Mouse (Mus musculus): ENCODE results near the gene Dlgap1. TPM values are rescaled to one million over a fixed set of nuclear protein-coding genes. Genes with fewer than 3 reads are reported as not detected.

Gene Dlgap1
- polyA plus RNA-seq, 1 experiment from 2014 or later = 0.50 TPM

- no peaks in the 10 kb centered on the region for H3K27me3 ChIP-seq
- H3K4me1 ChIP-seq (replicated peaks) = no peaks in the 10 kb centered on the region
- H3K4me2 ChIP-seq = no peak overlapping the region
- H3K27ac ChIP-seq = no peak overlapping the region
- no peak overlapping the region for H3K4me3 ChIP-seq
- WGBS = 78% methylated on average over 8 of the region's 8 CpGs
- H3K36me3 ChIP-seq = no peaks in the 10 kb centered on the region
- no peaks in the 10 kb centered on the region for H3K9me3 ChIP-seq (replicated peaks)
- ATAC-seq (replicated peaks; ENCODE audit: insufficient number of reproducible peaks, insufficient read depth, low FRiP score, low read depth) = no peak
- no peak overlapping the region for H3K9ac ChIP-seq
Observed at GRCm38 (mm10) chr17:70690598-70690997, 721.7 kb downstream of the Dlgap1 start.

GRCm38 (mm10) chr17:70706976-70707818 lies 738.3 kb downstream of the Dlgap1 start:
- Histone ChIP-seq H3K27me3 (no peaks in the 10 kb centered on the region), H3K27ac (no peak overlapping the region), H3K9me3 (replicated peaks) (no peaks in the 10 kb centered on the region), H3K4me2 (peak overlapping the region; percentile 65), H3K4me1 (replicated peaks) (peaks cover 7% of the 10 kb centered on the region), H3K9ac (0 out of 2 replicates have a peak overlapping the region, but pooled peaks have one; percentile 13), H3K36me3 (no peaks in the 10 kb centered on the region), H3K4me3 (peak overlapping the region; percentile 29)
- no peak for ATAC-seq (replicated peaks; ENCODE audit: insufficient number of reproducible peaks, insufficient read depth, low FRiP score, low read depth)
- WGBS = 4% methylated on average over 28 of the region's 28 CpGs

DNA sequence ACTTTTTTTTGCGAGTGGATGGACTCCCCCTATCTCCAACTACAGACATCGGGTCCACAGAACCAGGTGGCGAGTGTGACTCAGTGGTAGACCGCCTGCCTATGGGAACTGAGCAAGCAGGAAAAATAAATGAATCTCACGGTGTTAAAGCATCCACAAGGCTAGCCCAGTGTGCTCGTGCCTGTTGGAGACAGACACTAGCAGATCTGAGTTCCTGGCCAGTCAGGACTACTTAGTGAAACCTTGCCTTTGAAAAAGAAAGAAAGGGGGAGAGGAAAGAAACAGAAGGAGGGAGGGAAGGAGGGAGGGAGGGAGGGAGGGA lies 738.9 kb downstream of the Dlgap1 start:
- Histone ChIP-seq H3K4me3 (no peak overlapping the region), H3K27ac (no peak overlapping the region), H3K4me2 (peak overlapping the region; percentile 65; the same call in 1 of the 2 replicates), H3K9me3 (replicated peaks) (no peaks in the 10 kb centered on the region), H3K4me1 (replicated peaks) (peaks cover 7% of the 10 kb centered on the region), H3K27me3 (no peaks in the 10 kb centered on the region), H3K9ac (no peak overlapping the region), H3K36me3 (no peaks in the 10 kb centered on the region)
- 24% methylated on average over 6 of the region's 6 CpGs for WGBS
- ATAC-seq (replicated peaks; ENCODE audit: insufficient number of reproducible peaks, insufficient read depth, low FRiP score, low read depth) = no peak

DNA sequence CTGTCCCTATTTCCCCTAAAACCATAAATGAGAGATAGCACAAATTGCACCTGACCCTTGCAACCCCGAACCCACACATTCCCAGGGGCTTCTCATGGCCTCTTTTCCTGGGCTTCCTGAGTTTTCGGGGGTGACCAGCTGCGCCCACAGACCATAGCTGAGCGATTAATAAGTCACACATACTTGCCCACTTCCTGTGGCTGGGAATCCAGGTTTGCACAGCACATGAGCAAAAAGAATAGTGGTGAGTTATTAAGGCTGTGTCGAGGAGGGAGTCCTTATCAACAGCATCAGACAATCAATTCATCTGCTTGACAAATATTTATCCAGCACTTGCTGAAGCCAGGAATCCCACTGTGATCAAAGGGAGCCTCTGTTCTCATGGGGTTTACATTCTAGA lies 740.7 kb downstream of the Dlgap1 start:
- Histone ChIP-seq H3K4me1 (replicated peaks) (peaks cover 7% of the 10 kb centered on the region), H3K9ac (no peak overlapping the region), H3K27ac (no peak overlapping the region), H3K9me3 (replicated peaks) (no peaks in the 10 kb centered on the region), H3K36me3 (no peaks in the 10 kb centered on the region), H3K4me3 (no peak overlapping the region), H3K27me3 (no peaks in the 10 kb centered on the region), H3K4me2 (no peak overlapping the region)
- 54% methylated on average over 5 of the region's 5 CpGs for WGBS
- no peak for ATAC-seq (replicated peaks; ENCODE audit: insufficient number of reproducible peaks, insufficient read depth, low FRiP score, low read depth)

- H3K36me3 ChIP-seq = no peaks in the 10 kb centered on the region
- ATAC-seq (replicated peaks; ENCODE audit: insufficient number of reproducible peaks, insufficient read depth, low FRiP score, low read depth) = no peak
- no peaks in the 10 kb centered on the region for H3K4me1 ChIP-seq (replicated peaks)
- H3K4me3 ChIP-seq = no peak overlapping the region
- no peak overlapping the region for H3K9ac ChIP-seq
- WGBS = 53% methylated on average over 10 of the region's 10 CpGs
- no peaks in the 10 kb centered on the region for H3K27me3 ChIP-seq
- no peak overlapping the region for H3K27ac ChIP-seq
- no peak overlapping the region for H3K4me2 ChIP-seq
- H3K9me3 ChIP-seq (replicated peaks) = no peaks in the 10 kb centered on the region
Observed at GRCm38 (mm10) chr17:70713470-70713869, 744.6 kb downstream of the Dlgap1 start.

DNA sequence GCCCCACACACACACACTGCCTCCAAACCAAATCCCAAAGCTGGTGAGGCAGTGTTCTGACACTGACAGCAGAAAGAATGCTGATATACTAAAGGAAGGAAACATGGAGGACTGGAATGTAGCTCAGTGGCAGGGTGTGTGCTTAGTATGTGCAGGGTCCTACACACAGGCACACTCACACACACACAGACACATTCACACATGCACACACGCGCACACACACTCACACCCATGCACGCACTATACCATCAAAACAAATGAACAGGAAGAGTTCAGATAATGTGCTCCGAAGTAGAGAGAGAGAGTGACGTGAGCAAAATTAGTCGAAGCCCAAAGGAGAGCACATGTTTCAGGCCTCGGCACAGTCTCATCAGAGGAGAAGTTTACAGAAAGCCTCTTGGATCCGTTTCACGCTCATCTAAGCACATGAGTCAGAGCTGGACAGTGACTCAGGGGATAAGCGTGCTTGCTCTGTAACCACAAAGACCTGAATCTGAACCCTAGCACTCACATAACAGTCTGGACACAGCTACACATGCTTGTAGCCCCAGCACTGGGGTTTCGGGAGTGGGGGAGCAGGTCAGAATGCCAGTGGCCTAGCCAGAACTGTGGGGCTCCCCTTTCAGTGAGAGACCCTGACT lies 750.9 kb downstream of the Dlgap1 start:
- Histone ChIP-seq H3K4me1 (replicated peaks) (no peaks in the 10 kb centered on the region), H3K27me3 (no peaks in the 10 kb centered on the region), H3K4me3 (no peak overlapping the region), H3K9ac (no peak overlapping the region), H3K36me3 (no peaks in the 10 kb centered on the region), H3K9me3 (replicated peaks) (no peaks in the 10 kb centered on the region), H3K4me2 (no peak overlapping the region), H3K27ac (no peak overlapping the region)
- WGBS = 65% methylated on average over 11 of the region's 11 CpGs
- ATAC-seq (replicated peaks; ENCODE audit: insufficient number of reproducible peaks, insufficient read depth, low FRiP score, low read depth) = no peak; the same call in 1 of the 2 replicates

DNA sequence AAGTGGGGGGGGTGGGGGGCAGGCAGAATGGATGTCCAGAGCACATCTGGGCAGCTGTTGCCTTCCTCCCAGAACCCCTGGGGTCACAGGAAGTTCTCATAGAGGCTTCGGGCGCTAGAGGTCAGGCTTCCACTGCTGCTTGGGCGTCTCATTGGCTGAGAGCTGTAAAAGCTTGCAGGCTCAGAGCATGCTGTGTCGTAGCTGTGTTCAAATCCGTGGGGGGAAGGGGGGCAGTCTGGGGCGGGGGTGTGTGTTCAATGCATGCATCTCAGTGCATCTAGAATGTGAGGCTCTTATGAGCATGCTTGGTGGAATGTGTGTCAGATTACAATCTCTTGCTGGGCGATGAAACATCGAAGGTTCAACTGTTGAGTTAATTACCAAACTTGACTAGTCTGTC lies 751.9 kb downstream of the Dlgap1 start:
- Histone ChIP-seq H3K4me3 (no peak overlapping the region), H3K27me3 (no peaks in the 10 kb centered on the region), H3K36me3 (no peaks in the 10 kb centered on the region), H3K4me2 (no peak overlapping the region), H3K27ac (no peak overlapping the region), H3K9ac (no peak overlapping the region), H3K9me3 (replicated peaks) (no peaks in the 10 kb centered on the region), H3K4me1 (replicated peaks) (no peaks in the 10 kb centered on the region)
- ATAC-seq (replicated peaks; ENCODE audit: insufficient number of reproducible peaks, insufficient read depth, low FRiP score, low read depth) = no peak
- 17% methylated on average over 8 of the region's 8 CpGs for WGBS

DNA sequence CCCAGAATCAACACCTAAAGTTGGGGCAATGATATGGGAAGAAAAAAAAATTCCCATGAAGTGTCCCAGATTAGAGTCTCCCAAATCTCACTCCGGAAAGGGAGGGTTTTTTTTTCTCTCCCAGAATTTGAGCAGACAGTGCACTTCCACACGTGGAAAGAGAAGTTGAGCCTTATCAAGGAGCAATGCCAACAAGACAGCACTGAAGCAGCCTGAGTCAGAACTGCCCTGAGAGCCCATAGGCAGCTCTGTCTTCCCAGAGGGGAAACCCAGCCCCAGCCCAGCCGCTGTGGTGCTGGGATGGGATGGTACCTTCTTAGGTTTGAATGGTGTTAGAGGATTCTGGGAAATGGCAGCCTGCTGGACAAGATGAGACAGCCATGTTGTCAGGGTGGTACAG lies 753.3 kb downstream of the Dlgap1 start:
- Histone ChIP-seq H3K27ac (no peak overlapping the region), H3K9me3 (replicated peaks) (no peaks in the 10 kb centered on the region), H3K36me3 (no peaks in the 10 kb centered on the region), H3K4me2 (no peak overlapping the region), H3K4me3 (no peak overlapping the region), H3K9ac (no peak overlapping the region), H3K4me1 (replicated peaks) (no peaks in the 10 kb centered on the region), H3K27me3 (no peaks in the 10 kb centered on the region)
- WGBS = 55% methylated on average over 3 of the region's 3 CpGs
- ATAC-seq (replicated peaks; ENCODE audit: insufficient number of reproducible peaks, insufficient read depth, low FRiP score, low read depth) = no peak

GRCm38 (mm10) chr17:70728719-70729281 lies 759.9 kb downstream of the Dlgap1 start:
- no peak overlapping the region for H3K9ac ChIP-seq
- ATAC-seq (replicated peaks; ENCODE audit: insufficient number of reproducible peaks, insufficient read depth, low FRiP score, low read depth) = peak; percentile 69; the same call in 1 of the 2 replicates
- H3K27me3 ChIP-seq = no peaks in the 10 kb centered on the region
- WGBS = 45% methylated on average over 5 of the region's 5 CpGs
- H3K36me3 ChIP-seq = no peaks in the 10 kb centered on the region
- H3K27ac ChIP-seq = peak overlapping the region; percentile 73
- H3K4me3 ChIP-seq = no peak overlapping the region
- H3K4me1 ChIP-seq (replicated peaks) = no peaks in the 10 kb centered on the region
- no peaks in the 10 kb centered on the region for H3K9me3 ChIP-seq (replicated peaks)
- no peak overlapping the region for H3K4me2 ChIP-seq

- ATAC-seq (replicated peaks; ENCODE audit: insufficient number of reproducible peaks, insufficient read depth, low FRiP score, low read depth) = no peak
- Histone ChIP-seq H3K27me3 (no peaks in the 10 kb centered on the region), H3K4me1 (replicated peaks) (peaks cover 21% of the 10 kb centered on the region), H3K36me3 (no peaks in the 10 kb centered on the region), H3K9me3 (replicated peaks) (no peaks in the 10 kb centered on the region), H3K4me2 (no peak overlapping the region), H3K9ac (no peak overlapping the region), H3K4me3 (no peak overlapping the region), H3K27ac (no peak overlapping the region)
- WGBS = 83% methylated on average over 3 of the region's 3 CpGs
Observed at GRCm38 (mm10) chr17:70734728-70735127, 765.9 kb downstream of the Dlgap1 start.

DNA sequence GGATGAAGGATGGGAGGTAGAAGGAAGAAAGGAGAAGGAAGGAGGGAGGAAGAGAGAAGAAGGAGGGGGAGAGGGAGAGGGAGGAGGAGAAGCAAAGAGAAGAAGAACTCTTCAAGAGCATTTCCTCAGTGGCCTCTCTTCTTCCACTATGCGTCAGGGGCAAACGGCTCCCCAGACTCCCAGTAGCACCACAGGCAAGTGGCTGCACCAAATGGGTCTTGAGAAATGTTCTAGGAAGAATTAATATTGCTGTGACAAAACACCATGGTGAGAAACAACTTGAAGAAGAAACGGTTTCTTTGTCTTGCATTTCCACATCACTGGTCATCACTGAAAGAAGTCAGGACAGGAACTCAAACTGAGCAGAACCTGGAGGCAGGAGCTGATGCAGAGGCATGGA lies 766.5 kb downstream of the Dlgap1 start:
- no peak for ATAC-seq (replicated peaks; ENCODE audit: insufficient number of reproducible peaks, insufficient read depth, low FRiP score, low read depth)

More for the DNA sequence above, 766.5 kb downstream of the Dlgap1 start:
- no peaks in the 10 kb centered on the region for H3K36me3 ChIP-seq
- H3K9me3 ChIP-seq (replicated peaks) = no peaks in the 10 kb centered on the region
- H3K27me3 ChIP-seq = no peaks in the 10 kb centered on the region
- 84% methylated on average over 3 of the region's 3 CpGs for WGBS
- no peak overlapping the region for H3K9ac ChIP-seq
- no peak overlapping the region for H3K4me2 ChIP-seq
- H3K4me3 ChIP-seq = no peak overlapping the region
- peaks cover 21% of the 10 kb centered on the region for H3K4me1 ChIP-seq (replicated peaks)
- H3K27ac ChIP-seq = no peak overlapping the region

All from heart, embryonic 15.5 days (tissue).